Mouse (Mus musculus): ENCODE measurements at regions not wholly inside any gene's neighbourhood (a gene's known extent, or its start where the extent isn't known, plus 50 kb on each side); places are given as distances from the start of the nearest gene placed in this dataset.

DNA sequence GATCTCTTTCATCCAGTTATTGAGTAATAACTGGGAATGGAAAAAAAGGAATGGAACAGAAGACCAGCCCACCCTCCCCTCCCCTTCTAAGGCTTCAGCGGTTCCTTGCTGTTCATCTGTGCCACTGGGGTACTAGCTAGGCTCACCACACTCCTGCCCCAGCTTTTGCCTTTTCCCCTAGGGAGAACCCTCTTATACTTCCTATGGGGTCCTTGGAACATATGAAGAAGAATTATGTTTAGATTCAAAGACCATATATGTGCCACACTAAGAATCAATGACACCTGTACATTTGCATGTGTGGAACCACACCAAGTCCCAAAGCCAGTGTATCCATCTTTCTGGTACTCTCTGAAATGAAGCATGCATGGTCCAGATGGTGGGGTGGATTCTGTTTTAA lies 324.3 kb downstream of the Tns1 start:
- TF ChIP-seq CTCF (conservative IDR thresholded peaks at IDR 0.05; ENCODE audit: insufficient read depth, insufficient read length, low read depth, low read length) (no peak), POLR2A (IDR thresholded peaks at IDR 0.05; ENCODE audit: low read depth, low read length) (no peak)
